Mouse (Mus musculus): ENCODE data around the gene Chchd6. TPM values are rescaled to one million over a fixed set of nuclear protein-coding genes. Genes with fewer than 3 reads are reported as not detected.

Gene Chchd6
- polyA plus RNA-seq, 1 experiment from 2014 or later = 115 TPM

DNA sequence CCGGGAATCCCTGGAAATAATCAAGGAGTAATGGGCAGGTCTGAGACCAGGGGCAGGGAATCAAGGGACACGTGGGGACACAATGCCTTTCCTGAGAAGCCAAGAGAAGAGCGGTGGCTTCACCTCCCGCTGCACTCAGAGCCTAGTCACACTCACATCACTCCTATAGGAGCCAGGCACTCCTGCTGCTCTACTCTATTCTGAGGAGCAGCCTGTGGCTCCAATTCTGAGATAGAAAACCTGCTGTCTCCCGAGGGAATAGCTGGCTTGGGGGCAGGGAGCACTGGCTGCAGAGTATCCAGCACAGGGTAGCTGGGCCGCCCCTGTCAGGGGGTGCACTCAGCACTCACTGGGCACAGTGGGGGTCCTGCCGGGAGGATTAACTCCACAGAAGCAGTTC lies 239.8 kb downstream of the Chchd6 start:
- 0 out of 2 replicates have a peak overlapping the region, but pooled peaks have one; percentile 5 for H3K4me2 ChIP-seq
- H3K9me3 ChIP-seq = no peaks in the 10 kb centered on the region
- ATAC-seq (ENCODE audit: low read depth) = no peak
- H3K27me3 ChIP-seq = no peaks in the 10 kb centered on the region
- H3K4me1 ChIP-seq (replicated peaks) = peaks cover 99% of the 10 kb centered on the region
- 40% methylated on average over 7 of the region's 7 CpGs for WGBS
- H3K27ac ChIP-seq (replicated peaks) = no peak overlapping the region
- H3K4me3 ChIP-seq = no peak overlapping the region
- H3K36me3 ChIP-seq = peaks cover 55% of the 10 kb centered on the region
- 0 out of 2 replicates have a peak overlapping the region, but pooled peaks have one; percentile 38 for H3K9ac ChIP-seq

DNA sequence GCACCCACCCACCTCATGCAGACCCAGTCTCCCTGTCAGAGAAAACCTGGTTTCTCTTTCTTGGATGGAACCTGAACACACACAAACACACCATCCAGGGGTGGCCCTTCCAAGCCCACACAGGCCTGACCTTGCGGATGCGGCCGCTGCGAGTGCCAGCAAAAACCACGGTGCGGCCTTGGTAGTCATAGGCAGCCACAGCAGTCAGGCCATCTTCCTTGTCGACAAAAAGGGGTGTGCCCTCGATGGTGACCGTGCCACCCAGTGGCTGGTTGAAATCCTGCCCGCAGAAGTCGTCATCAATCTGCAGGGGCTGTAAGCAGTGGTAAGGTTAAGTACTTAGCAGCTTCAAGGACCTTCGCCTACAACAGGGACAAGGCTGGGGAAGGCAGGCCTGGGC lies 240.7 kb downstream of the Chchd6 start:
- Histone ChIP-seq H3K27ac (replicated peaks) (no peak overlapping the region), H3K4me2 (no peak overlapping the region), H3K4me3 (no peak overlapping the region), H3K27me3 (no peaks in the 10 kb centered on the region), H3K4me1 (replicated peaks) (peaks cover 99% of the 10 kb centered on the region), H3K9ac (no peak overlapping the region), H3K36me3 (peaks cover 63% of the 10 kb centered on the region), H3K9me3 (no peaks in the 10 kb centered on the region)
- ATAC-seq (ENCODE audit: low read depth) = no peak
- WGBS = 87% methylated on average over 12 of the region's 12 CpGs

DNA sequence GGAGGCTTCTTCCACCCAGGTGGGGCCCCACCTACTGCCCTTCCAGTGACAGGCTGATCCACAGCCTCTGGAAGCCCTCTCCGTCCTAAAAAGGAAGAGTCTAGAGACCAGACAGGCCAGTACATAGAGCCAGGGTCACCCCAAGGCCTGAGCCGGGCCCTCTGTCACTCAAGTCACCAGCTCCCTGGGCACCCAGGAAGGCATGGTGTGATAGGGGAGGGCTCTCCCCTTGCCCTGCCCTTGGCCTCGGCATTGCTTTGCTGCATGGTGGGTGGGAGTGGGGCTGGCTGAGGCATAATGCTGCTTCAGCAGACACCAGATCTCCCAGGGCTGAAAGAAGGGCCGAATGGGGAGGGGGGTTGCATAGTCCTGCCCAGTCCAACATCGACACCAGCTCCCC lies 241.4 kb downstream of the Chchd6 start:
- Histone ChIP-seq H3K27me3 (no peaks in the 10 kb centered on the region), H3K4me2 (no peak overlapping the region), H3K9ac (peak overlapping the region; percentile 44; the same call in 1 of the 2 replicates), H3K9me3 (no peaks in the 10 kb centered on the region), H3K4me1 (replicated peaks) (peaks cover 99% of the 10 kb centered on the region), H3K4me3 (no peak overlapping the region), H3K36me3 (peaks cover 69% of the 10 kb centered on the region), H3K27ac (replicated peaks) (no peak overlapping the region)
- ATAC-seq (ENCODE audit: low read depth) = no peak
- 86% methylated on average over 5 of the region's 5 CpGs for WGBS

DNA sequence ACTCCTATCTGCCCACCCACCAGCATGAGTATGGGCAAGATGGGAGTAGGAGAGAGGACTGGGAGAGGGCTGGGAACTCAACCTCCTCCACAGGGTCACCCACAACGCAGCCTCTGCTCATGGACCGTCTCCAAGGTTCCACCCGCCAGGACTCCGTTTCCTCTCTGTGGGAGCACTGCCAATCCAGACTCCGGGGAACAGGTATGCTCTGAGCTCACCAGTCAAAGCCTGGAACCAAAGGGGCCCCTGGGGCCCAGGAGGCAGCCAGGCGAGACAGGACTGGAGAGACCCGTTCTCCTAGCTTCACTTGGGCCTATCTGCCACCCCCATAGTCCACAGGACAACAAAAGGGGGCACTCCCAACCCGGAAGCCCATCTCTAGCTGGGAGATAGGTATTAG lies 242.4 kb downstream of the Chchd6 start:
- 74% methylated on average over 8 of the region's 8 CpGs for WGBS
- Histone ChIP-seq H3K4me1 (replicated peaks) (peaks cover 99% of the 10 kb centered on the region), H3K4me2 (no peak overlapping the region), H3K36me3 (peaks cover 79% of the 10 kb centered on the region), H3K27ac (replicated peaks) (no peak overlapping the region), H3K9ac (0 out of 2 replicates have a peak overlapping the region, but pooled peaks have one; percentile 9), H3K4me3 (no peak overlapping the region), H3K9me3 (no peaks in the 10 kb centered on the region), H3K27me3 (no peaks in the 10 kb centered on the region)
- ATAC-seq (ENCODE audit: low read depth) = no peak

DNA sequence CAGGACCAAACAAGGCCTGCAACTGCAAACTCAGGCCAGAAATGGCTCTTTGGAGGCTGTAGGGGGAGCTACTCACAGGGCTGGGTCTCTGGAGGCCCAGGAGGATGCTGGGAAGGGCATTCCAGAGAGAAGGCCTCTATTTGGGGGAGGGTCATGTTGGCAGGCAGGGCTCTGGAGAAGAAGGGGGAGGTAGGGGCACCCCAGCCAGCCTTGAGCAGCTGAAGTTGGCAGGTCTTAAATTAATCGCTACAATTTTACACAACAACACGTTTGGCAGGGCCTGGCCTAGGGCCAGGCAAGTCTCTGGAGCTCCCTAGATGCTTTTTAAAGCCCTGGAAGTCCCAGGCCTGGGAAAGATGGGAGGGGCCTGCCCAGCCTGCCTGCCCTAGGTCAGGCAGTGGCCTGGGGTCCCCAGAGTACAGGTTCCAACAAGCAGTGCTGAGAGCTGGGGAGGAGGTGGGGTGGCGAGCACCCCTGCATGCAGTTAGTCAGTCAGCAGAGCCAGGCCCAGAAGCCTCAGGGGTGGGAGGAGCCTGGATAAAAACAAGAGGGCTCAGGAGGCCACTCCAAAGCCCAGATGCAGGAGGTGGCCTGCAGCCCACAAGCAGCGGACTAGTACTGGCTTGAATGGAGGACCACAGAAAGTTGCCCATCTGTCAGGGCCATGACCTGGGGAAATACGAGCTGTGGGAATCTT lies 243.9 kb downstream of the Chchd6 start:
- Histone ChIP-seq H3K4me1 (replicated peaks) (peaks cover 94% of the 10 kb centered on the region), H3K9ac (peak overlapping the region; percentile 41), H3K9me3 (no peaks in the 10 kb centered on the region), H3K4me3 (no peak overlapping the region), H3K36me3 (peaks cover 82% of the 10 kb centered on the region), H3K4me2 (no peak overlapping the region), H3K27me3 (no peaks in the 10 kb centered on the region), H3K27ac (replicated peaks) (peak overlapping the region; percentile 81)
- 10% methylated on average over 5 of the region's 5 CpGs for WGBS
- ATAC-seq (ENCODE audit: low read depth) = peak; percentile 67

DNA sequence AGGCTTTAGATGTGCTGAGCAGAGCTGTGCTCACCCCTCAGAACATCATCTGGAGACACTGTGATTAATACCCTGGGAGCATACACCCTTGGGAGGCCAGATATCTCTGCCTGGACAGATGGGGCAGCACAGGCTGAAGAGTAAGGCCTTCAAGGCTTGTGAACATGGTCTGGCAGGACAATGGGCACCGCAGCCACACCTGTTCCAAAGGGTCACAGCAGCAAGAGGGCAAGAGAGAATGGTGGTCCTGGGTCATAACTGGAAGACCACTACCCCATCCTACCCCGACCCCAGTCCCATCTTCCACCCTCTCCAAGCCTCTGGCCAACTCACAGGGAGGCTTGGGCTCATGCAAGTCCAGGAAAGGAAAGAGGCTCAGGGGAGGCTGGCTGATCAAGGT lies 244.9 kb downstream of the Chchd6 start:
- peaks cover 74% of the 10 kb centered on the region for H3K36me3 ChIP-seq
- ATAC-seq (ENCODE audit: low read depth) = no peak
- no peak overlapping the region for H3K4me3 ChIP-seq
- no peaks in the 10 kb centered on the region for H3K27me3 ChIP-seq
- H3K9me3 ChIP-seq = no peaks in the 10 kb centered on the region
- H3K27ac ChIP-seq (replicated peaks) = peak overlapping the region; percentile 81; the same call in 1 of the 2 replicates
- no peak overlapping the region for H3K9ac ChIP-seq
- WGBS = 92% methylated on average over 2 of the region's 2 CpGs
- no peak overlapping the region for H3K4me2 ChIP-seq
- H3K4me1 ChIP-seq (replicated peaks) = peaks cover 94% of the 10 kb centered on the region

DNA sequence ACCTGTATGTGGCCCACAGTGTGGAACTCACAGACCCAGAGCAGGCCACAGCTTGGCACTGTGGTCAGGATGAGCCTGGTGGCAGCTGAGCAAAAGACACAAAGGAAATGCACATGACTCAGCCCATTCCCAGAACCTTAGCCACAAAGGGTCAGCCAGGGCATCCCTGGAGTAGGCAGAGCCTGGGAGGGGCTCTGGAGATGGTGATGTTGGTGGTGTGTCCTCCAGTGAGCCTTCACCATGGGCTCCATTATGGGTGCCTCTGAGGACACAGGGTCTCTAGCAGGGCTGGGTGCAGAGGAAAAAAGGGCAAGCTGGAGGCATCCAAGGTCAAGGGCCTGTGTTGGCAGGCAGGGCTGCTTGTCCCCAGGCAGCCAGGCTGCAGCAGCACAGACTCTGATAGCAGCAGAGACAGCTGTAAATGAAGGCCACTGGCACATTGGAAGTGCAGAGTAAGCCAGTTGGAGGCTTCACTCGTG lies 245.4 kb downstream of the Chchd6 start:
- H3K4me3 ChIP-seq = no peak overlapping the region
- H3K36me3 ChIP-seq = peaks cover 69% of the 10 kb centered on the region
- no peak for ATAC-seq (ENCODE audit: low read depth)
- 45% methylated on average over 1 of the region's 1 CpGs for WGBS
- no peak overlapping the region for H3K9ac ChIP-seq
- no peaks in the 10 kb centered on the region for H3K27me3 ChIP-seq
- H3K4me2 ChIP-seq = no peak overlapping the region
- H3K27ac ChIP-seq (replicated peaks) = no peak overlapping the region
- H3K4me1 ChIP-seq (replicated peaks) = peaks cover 94% of the 10 kb centered on the region
- no peaks in the 10 kb centered on the region for H3K9me3 ChIP-seq

DNA sequence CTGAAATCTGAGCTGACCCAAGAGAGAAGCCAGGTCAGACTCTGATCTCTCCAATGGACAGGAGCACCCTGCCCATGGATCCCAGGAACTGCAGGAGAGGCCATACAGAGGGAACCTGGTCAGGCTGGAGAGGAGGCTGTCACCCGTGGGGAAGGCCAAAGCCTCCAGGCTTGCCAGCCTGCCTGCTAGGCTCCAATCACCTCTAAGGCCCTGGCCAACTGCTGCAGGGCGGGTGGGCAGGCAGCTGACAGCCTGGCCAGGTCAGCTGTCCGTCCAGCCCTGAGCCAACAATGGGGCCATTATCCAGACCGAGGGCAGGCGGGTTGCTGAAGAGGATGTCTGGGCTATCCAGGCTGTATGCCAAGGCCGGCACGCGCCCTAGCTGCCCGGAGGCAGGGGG lies 247.1 kb downstream of the Chchd6 start:
- H3K9me3 ChIP-seq = no peaks in the 10 kb centered on the region
- H3K9ac ChIP-seq = no peak overlapping the region
- no peaks in the 10 kb centered on the region for H3K27me3 ChIP-seq
- H3K4me2 ChIP-seq = no peak overlapping the region
- H3K36me3 ChIP-seq = peaks cover 60% of the 10 kb centered on the region
- no peak overlapping the region for H3K27ac ChIP-seq (replicated peaks)
- peaks cover 93% of the 10 kb centered on the region for H3K4me1 ChIP-seq (replicated peaks)
- 79% methylated on average over 9 of the region's 9 CpGs for WGBS
- no peak for ATAC-seq (ENCODE audit: low read depth)
- H3K4me3 ChIP-seq = no peak overlapping the region

DNA sequence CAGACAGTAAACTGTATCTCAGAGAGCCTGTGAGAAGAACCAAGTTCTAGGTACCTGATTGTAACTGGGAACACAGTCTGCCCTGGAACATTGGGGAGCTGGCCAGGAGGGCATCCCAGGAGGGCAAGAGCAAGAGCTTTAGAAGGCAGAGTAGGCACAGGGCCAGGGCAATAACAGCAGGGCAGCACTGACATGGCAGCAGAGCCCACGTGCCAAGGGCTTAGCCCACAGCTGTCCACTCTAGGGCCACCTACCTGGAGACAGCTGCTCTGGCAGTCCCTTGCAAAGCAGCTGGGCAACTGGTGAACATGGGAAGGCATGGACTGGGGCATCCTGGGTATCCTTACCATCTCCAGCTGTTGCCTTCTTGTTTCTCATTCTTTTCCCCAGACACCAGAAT lies 247.7 kb downstream of the Chchd6 start:
- peaks cover 59% of the 10 kb centered on the region for H3K36me3 ChIP-seq
- no peak overlapping the region for H3K27ac ChIP-seq (replicated peaks)
- 71% methylated on average over 1 of the region's 1 CpGs for WGBS
- ATAC-seq (ENCODE audit: low read depth) = no peak
- no peaks in the 10 kb centered on the region for H3K27me3 ChIP-seq
- no peak overlapping the region for H3K9ac ChIP-seq
- peaks cover 88% of the 10 kb centered on the region for H3K4me1 ChIP-seq (replicated peaks)
- no peaks in the 10 kb centered on the region for H3K9me3 ChIP-seq
- no peak overlapping the region for H3K4me2 ChIP-seq
- H3K4me3 ChIP-seq = no peak overlapping the region

DNA sequence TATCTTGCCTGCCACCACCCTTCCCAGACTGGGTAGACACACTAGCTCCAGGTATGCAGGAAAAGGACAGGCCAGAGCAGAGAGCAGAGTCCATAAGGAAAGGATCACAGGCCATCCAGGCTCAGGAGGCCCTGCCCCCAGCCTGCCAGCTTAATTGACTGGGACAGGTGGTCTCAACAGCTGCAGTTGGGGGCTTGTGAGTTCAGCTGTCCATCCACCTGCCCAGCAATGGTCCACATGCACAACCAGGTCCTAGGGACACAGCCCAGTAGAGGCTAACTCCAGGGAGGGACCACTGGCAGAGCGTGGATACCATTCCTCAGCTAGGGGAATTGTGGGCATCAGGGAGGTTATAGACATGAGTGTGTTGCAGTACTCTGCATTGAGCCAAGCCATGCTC lies 249.6 kb downstream of the Chchd6 start:
- ATAC-seq (ENCODE audit: low read depth) = no peak
- Histone ChIP-seq H3K4me3 (no peak overlapping the region), H3K4me1 (replicated peaks) (peaks cover 69% of the 10 kb centered on the region), H3K9ac (peak overlapping the region; percentile 38), H3K27ac (replicated peaks) (peak overlapping the region; percentile 68), H3K4me2 (no peak overlapping the region), H3K9me3 (no peaks in the 10 kb centered on the region), H3K27me3 (no peaks in the 10 kb centered on the region), H3K36me3 (peaks cover 73% of the 10 kb centered on the region)
- WGBS = 100% methylated on average over 1 of the region's 1 CpGs

DNA sequence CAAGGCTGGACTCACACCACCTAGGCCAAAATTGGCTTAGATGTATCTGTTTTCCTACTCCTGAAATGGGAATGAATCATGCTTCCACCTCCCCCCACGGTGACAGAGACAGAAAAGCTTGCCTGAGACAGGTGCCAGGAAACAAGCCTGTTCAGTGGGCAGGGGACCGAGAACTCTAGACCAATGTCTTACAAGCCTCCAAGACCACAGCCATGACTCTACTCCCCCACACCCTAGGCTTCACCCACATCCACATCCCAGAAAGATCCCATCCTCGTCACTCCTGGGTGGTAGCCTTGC lies 250.0 kb downstream of the Chchd6 start:
- Histone ChIP-seq H3K27me3 (no peaks in the 10 kb centered on the region), H3K36me3 (peaks cover 77% of the 10 kb centered on the region), H3K9ac (peak overlapping the region; percentile 38), H3K4me1 (replicated peaks) (peaks cover 65% of the 10 kb centered on the region), H3K27ac (replicated peaks) (peak overlapping the region; percentile 68), H3K4me2 (peak overlapping the region; percentile 16; the same call in 1 of the 2 replicates), H3K4me3 (no peak overlapping the region), H3K9me3 (no peaks in the 10 kb centered on the region)
- ATAC-seq (ENCODE audit: low read depth) = no peak
- WGBS = 80% methylated on average over 3 of the region's 3 CpGs

DNA sequence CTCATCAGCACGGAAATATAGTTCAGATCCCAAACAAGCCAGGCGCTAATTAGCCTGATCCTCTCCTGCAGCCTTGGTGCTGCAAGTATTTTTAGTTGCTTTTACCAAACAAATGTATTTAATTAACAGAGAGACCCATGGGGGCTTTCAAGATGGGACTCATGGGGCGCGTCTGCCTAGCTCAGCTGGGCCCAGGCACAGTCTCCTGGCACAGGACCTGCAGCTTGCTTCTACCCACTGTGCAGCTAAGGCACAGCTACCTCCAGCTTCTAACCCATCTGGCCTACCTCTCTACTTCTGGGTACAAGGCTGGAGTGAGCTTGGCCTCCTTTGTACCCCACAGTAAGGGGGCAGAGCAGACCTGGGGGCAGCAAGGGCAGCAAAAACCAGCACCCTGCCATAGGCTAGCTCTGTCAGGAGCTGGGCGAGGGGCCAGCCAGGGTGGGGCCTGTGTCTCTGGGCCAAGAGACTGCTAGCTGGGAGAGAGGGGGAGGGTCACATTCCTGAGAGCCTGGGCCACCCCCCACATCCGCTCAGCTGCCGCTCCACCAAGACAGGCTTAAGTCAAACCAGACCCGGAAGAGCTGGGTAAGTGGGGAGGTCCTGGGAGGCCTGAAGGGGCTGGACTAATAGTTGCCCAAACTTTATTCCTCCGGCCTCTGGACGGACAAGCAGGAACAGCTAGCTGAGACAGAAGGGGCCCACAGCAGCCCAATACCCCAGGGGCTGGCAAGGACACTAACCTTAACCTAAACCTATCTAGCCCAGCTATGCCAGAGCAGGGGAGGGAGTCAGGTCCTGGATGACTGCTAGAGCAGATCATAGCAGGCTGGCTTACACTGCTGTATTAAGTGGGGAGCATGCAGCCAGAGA lies 250.6 kb downstream of the Chchd6 start:
- ATAC-seq (ENCODE audit: low read depth) = peak; percentile 54
- H3K9me3 ChIP-seq = no peaks in the 10 kb centered on the region
- WGBS = 41% methylated on average over 10 of the region's 10 CpGs
- peak overlapping the region; percentile 16; the same call in 1 of the 2 replicates for H3K4me2 ChIP-seq
- H3K4me3 ChIP-seq = no peak overlapping the region
- peaks cover 77% of the 10 kb centered on the region for H3K36me3 ChIP-seq
- H3K9ac ChIP-seq = peak overlapping the region; percentile 38; the same call in 1 of the 2 replicates
- peak overlapping the region; percentile 68 for H3K27ac ChIP-seq (replicated peaks)
- peaks cover 59% of the 10 kb centered on the region for H3K4me1 ChIP-seq (replicated peaks)
- no peaks in the 10 kb centered on the region for H3K27me3 ChIP-seq

Measured in neural tube, embryonic 13.5 days (tissue).